Mouse (Mus musculus): ENCODE results near the gene Gm28269. TPM values are rescaled to one million over a fixed set of nuclear protein-coding genes. Genes with fewer than 3 reads are reported as not detected.

Gene Gm28269
- not detected in 2 replicates for total RNA-seq (2015; ENCODE audit: low replicate concordance)
- not detected in 2 replicates for total RNA-seq (2017; ENCODE audit: low replicate concordance)

DNA sequence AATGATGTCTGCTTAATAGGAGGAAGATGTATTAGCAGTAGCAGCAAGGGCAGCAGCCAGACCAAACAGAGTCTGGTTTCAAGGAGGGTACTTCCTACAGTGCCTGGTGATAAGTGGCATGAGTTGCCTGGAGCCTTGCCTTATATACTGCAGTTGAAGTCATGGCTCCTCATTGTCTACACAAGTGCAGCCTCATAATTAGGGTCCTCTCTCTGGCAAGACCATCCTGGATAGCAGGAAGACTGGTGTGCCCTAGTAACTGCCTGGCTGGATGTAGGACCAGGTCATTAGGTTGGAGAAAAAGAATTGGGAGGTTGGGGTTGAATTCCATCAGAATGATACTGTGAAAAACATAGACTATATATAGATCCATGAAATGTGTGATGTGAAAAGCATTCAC is at the start of gene Gm28269:
Gene Gm28269 (minus strand): TSS at position 101 of the 400 bp plus-strand sequence.
- ATAC-seq (replicated peaks; ENCODE audit: low FRiP score, poor library complexity, severe bottlenecking), result no peak

DNA sequence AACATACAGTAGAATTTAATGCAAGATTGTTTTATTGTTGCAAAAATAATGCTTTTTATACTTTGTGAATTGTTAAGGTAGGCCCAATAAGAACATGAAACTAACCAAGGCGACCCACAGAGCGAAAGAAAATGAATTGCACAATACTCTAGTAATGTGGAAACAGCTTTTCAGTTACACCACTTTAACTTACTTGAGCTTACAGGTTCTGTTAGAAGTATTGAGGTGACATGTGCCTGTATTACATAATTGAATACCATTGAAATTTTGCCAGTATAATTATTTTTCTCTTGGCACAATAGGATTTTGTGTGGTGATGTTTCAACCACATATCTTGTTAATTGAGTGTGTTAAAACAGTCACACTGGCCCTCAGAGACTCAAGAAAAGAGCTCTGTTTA is 28.0 kb downstream of the Gm28269 start:
- no peak for ATAC-seq (replicated peaks; ENCODE audit: low FRiP score, poor library complexity, severe bottlenecking)

DNA sequence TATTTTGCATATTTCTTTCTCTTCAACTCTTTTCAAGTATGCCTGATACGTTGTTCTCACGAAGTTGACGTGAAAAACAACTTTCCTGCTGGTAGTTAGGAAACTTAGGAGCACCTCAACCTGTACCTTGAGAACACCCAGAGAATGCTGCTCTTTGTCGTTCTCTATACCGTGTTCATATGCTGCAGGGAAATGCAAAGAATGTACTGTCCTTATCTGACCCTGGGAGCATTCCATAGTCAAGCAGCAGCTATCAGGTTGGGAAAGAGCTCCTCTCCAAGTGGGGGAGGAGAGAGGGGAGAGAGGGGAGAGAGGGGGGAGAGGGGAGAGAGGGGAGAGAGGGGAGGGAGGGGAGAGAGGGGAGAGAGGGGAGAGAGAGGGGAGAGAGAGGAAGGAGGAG is 29.6 kb downstream of the Gm28269 start:
- no peak for ATAC-seq (replicated peaks; ENCODE audit: low FRiP score, poor library complexity, severe bottlenecking)

DNA sequence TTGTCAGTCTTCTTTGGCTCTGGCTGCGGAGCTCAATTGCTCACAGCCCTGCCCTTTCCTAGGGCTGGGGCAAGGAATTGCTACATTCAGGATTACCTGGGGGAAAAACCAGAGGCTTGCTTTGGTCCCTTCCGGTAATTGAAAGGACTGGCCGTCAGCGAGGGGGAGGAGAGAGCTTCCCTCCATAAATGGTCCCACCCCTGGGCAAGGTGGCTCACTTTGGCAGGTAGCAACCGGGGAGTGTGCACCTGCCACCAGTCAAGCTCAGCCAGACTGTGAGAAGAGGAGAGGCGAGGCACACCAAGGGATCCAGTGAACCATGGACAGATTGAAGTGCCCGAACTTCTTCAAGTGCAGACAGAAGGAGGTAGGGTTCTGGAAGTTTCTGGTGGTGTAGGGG is 30.1 kb downstream of the Gm28269 start, which contains the start of gene Slc6a14:
Gene Slc6a14 (plus strand): TSS at position 68 of the 400 bp plus-strand sequence.
- no peak for ATAC-seq (replicated peaks; ENCODE audit: low FRiP score, poor library complexity, severe bottlenecking)

DNA sequence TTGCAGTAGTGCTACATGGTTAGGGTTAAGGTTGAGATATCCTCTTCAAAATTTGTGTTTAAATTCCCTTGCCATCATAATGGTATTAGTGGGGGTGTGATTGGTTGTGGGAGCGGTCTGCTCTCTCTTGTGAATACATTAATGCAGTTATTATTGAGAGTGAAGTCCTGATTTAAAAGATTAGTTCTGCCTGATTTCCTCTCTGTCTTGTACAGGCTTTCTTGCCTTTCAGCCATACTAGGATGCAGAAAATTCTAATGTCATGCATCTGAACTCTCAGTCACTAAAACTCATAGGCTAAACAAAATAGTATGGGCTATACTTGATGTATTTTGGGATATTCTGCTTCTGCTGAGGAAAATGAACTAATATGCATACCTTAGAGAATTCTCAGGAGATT is 40.4 kb downstream of the Gm28269 start:
- ATAC-seq (replicated peaks; ENCODE audit: low FRiP score, poor library complexity, severe bottlenecking), result no peak

DNA sequence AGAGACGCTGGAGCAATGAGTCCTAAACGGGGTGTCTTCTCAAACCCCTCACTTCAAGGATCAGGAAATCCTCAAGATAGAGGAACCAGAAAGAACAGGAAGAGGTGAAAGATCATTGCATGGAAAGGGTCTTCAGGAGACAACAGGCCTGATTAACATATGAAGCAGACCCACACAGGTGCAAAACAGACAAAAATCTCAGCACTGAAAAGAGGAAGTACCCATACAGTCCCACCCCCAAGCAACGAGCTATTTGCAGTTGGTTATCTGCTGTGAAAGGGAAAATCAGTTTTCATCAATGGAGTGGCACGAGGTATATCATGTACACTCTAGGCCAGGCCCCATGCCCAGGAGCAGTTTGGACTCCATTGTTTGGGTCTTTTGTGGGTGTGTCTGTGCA is 43.3 kb downstream of the Gm28269 start:
- ATAC-seq (replicated peaks; ENCODE audit: low FRiP score, poor library complexity, severe bottlenecking), result no peak

DNA sequence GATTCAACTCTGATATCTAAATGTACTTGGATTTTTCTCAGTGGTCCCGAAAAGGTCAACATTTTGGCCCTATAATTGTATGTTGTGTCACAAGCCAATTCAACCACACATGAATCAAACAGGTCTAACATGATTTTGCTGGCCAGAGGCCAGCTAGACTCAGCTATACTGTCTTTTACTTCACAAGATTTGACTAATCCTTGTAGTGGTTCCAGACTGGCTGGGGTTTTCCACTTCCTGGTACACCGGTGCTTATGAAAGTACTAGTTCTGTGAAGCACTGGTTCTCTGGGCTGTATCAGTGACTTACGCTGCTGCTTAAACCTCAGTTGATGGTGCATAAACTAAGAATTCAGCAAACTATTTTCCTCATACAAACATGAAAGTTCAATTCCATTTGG is 49.2 kb downstream of the Gm28269 start:
- no peak for ATAC-seq (replicated peaks; ENCODE audit: low FRiP score, poor library complexity, severe bottlenecking)

DNA sequence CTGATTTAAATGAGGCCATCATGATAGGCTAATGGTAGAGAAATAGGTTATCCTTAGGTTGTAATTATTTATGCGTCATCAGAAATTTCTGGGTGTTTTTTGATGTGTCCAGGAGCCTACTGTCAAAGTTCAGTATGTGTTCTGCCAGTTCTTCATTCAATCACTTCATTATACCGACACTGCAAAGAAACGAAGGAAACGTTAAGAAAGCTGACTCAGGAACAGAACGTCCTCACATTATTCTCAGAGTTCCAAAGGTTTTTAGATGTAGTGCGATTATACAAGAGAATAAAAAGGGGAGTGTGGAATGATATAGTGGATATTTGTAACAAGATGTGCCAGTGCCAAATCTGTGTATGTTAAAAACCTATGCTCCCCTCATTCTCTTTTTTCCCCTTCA is 49.7 kb downstream of the Gm28269 start:
- no peak for ATAC-seq (replicated peaks; ENCODE audit: low FRiP score, poor library complexity, severe bottlenecking)

Other genes with a start within 250 kb of the Gm28269 start
- gene Slc6a14, start 30.2 kb downstream of the Gm28269 start, total RNA-seq (2015; ENCODE audit: low replicate concordance), result not detected in 2 replicates
- not detected in 2 replicates for gene Slc6a14, start 30.2 kb downstream of the Gm28269 start, total RNA-seq (2017; ENCODE audit: low replicate concordance)

Measured in erythroid progenitor cell, adult 5-6 weeks (primary cell).